Mouse (Mus musculus): ENCODE measurements at regions not wholly inside any gene's neighbourhood (a gene's known extent, or its start where the extent isn't known, plus 50 kb on each side); places are given as distances from the start of the nearest gene placed in this dataset.

DNA sequence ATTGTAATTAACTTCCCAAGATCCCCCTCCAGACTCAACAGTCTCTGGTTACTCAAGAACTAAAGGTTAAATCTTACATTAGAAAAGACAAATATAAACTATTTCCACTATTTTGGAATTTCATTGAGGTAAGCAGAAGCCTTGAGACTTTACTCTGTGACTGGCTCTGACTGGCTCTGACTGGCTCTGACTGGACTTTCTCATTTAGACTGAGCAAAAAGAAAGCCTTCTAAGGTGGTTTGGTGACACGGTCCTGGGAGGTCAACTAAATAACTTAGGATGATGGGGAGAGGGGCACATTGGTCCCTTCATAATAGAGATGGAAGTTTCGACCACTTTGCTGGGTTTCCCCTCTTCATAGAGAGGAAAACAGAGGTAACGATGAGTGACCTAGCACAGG lies 243.3 kb upstream of the Nfe2l3 start:
- no peak for DNase-seq

DNA sequence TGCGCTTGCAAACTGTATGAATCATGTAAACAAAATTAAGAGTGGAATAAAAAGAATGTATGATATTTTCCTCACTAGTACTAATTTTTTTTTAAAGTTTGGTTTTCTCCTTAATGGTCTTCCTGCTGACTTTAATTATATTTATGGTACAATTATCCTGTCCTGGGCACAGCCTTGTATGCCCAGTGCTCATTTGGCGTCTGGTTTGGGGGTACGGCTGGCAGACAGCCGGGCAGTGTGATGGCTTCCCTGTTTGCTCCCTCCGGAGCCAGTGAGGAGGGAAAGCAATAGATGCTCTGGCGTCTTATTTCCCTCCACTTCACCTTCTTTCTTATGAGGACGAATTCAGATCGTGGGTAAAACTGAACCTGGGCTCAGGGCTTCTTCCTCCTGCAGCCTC lies 239.6 kb upstream of the Nfe2l3 start:
- no peak for DNase-seq

DNA sequence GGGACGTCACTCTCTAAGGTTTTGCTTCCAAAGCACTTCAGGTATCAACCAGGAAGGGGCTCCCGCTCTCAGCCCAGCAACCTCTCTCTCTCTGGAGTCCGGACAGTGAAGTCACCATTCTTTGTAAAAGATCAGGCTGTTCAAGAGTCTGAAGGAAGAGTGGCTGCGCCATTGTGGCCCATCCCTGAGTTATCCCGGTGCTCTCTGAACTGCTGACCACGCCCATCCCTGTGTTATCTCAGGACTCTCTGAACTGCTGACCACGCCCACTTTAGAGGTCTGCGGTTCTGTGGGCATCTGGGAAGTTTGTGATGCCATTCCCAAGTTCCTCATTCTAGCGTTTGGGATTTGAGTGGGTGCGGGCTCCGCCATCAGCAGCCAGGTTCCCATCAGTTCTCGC lies 239.1 kb upstream of the Nfe2l3 start:
- DNase-seq: no peak

DNA sequence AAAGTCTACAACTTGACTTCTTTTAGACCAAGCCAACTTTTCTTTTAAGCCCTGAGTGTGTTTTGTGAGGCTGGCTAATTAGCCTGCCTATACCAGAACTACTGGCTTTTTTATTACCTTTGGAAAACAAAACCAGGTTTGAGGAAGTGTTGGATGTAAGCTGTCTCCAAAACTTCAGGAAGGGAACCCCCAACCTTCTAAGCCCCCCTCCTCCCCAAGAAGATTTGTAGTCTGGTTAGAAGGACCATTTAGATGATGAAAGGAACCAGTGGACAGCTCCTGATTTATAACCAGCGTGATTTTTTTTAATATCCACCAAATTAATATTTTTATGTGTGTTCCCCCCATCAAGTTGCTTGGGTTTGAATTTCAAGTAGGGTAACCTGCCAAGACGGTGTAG lies 236.1 kb upstream of the Nfe2l3 start:
- DNase-seq: no peak

DNA sequence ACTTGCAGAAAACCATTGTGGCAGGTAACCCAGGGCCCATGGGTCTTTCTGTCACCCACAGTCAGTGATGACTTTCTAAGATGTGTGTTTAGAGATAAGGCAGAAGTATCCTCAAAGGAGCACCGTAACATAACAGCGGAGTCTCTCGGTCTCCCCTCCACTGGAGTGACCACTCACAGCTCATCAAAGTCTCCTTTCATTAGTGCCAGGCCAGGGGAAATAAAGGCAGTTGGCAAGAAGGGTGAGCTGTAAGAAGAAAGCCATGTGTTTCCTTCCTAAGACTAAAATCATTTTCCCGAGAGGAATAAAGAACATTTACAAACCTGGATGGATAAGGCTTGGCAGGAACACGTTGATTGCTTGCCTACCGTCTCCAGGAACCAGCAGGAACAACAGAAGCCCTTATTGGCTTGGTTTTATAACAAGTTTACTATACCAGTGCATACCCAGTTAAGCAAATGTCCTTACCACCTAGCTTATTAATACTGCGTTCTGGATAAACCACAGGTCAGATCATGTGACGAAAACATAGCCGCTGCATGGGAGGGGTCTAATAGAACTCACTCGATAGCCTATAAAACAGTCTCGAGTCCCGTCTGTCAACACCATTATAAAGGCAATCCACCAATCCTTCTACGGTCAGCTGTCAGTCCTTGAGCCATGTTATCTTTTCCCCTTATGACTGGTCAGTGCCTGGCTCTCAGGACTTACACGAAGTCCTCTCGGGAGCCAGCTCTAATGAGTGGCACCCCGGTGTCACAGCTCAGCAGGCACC lies 235.3 kb upstream of the Nfe2l3 start:
- DNase-seq: no peak

DNA sequence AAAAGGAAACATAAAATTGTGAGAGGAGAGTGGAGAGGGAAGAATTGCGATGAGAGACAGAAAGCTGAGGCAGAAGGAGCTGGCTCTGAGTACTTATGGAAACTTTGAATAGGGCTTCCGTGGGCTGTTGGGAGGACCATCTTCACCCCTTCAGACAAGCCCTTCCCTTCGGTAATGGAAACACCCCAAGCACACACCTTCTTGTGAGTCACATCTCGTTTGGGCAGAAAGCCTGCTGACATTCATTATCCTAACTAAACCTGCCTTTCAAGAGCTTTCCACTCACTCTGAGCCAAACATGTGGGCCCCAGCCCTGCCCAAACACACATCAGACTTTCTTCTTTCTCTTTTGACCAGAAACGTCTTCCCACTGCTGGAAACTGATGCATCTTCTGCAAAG lies 232.3 kb upstream of the Nfe2l3 start:
- DNase-seq: no peak

DNA sequence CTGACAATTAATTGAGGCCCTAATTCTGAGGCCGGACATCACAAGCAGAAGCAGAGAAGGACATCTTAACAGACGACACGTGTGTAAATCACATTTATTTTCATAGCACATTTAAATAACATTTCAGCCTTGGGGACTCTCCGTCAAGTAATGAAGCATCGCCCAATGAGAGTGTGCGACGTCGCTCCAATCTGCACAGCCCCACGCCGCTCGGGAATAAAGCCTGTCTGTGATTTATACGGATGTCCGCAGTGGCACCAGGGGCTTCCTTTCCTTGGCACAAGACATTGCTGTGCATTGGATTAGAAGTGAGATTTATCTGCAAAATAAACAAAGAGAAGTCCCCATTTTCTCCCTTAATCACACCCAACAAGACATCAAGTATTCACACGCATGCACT lies 231.6 kb upstream of the Nfe2l3 start:
- DNase-seq: no peak

DNA sequence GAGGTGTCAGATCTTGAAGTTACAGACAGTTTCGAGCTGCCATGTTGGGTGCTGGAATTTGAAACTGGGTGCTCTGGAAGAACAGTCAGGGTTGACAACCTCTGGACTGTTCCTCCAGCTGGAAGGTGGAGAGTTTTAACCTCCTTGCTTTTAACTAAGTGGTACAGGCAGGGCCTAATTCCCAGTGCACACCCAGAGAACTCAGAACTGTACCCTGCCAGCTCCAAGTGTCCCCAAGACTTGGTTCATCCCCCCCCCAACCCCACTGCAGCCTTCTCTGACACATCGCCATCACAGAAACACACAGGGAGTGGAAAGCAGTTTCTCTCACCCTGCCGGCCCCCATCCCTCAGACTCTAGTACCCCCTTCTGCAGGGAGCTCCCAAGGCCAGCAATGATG lies 228.2 kb upstream of the Nfe2l3 start:
- DNase-seq: no peak

DNA sequence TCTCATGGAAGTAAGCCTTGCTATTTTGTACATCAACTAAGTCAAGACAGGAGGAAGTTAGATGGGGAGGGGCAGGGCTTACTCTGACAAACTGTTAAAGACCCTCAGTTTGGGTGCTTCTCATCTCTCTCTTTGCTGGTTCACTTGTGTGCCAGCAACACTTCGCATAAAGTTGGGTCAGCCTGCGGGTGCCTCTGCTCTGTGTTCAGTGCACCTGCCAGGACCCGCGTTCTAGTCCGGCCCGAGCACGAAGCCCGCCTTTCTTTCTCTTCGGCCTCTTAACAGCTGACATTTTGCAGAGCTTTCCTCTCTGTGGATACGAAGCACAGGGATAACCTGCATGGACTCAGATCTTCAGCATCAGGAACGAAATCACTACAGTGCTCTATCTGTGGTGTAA lies 227.1 kb upstream of the Nfe2l3 start:
- no peak for DNase-seq

DNA sequence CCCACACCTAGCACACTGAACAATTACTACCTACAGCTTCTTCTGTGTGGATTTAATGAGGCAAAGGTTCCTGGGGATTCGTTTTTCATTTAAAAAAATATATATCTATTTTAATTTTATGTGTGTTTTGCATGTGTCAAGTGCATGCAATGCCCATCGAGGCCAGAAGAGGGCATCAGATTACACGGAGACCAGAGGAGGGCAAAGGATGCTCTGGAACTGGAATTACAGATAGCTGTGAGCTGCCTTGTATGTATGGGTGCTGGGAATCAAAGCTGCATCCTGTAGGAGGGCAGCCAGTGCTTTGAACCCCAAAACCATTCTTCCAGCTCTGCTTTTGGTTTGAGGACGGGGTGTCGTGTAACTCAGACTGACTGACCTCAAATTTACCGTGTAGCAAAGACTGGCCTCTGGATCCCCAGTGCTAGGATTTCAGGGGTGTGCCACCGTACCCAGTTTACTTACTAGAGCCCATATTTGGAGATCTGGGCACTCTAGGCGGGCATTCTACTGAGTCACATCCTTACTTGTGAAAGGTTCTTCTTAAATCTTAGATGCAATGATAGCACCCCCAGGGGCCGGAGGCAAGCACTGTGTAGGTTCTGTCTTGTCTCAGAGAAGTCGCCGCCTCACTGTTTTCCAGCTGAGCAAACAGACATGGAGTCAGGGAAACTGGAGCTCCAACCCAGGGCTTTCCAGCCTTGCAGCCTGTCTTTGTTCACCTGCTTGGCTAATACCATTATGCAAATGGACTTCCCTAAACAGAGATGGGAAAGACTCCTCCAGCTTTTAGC lies 225.6 kb upstream of the Nfe2l3 start:
- peak; percentile 67 for DNase-seq

DNA sequence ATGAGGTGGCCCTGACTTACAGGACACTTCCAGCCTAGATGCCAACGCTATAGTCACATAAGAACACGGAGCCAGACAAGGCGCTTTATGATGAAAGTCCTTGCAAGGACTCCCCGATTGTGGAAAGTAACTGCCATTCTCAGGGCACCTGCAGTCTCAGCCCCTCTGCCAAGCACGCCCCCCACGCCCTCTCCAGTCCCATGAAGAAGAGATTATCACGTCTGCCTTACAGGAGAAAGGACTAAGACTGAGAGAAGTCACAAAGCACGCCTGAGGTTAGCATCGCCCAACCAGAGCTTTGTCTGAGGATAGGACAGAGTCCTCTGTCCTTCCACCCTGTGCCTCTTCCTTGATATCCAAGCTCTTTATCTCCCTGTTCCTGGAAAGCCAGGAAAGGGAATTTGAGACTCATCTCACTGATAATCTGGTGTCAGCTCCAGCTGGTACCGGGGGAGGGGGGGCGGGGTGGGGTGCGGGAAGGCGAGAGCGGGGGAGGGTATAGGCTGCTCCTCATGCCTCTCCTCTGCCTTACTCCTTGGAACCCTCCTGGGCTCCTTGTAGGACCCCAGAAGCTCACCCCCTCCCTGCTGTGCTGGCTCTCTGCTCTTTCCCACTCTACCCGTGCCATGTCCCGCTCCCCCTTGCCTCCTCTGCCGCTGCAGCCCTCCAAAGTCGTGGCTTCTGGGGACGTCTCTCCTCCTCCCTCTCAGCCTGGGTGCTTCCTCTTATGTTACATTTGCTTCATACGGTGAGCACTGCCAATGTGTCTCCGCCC lies 224.7 kb upstream of the Nfe2l3 start:
- no peak for DNase-seq

DNA sequence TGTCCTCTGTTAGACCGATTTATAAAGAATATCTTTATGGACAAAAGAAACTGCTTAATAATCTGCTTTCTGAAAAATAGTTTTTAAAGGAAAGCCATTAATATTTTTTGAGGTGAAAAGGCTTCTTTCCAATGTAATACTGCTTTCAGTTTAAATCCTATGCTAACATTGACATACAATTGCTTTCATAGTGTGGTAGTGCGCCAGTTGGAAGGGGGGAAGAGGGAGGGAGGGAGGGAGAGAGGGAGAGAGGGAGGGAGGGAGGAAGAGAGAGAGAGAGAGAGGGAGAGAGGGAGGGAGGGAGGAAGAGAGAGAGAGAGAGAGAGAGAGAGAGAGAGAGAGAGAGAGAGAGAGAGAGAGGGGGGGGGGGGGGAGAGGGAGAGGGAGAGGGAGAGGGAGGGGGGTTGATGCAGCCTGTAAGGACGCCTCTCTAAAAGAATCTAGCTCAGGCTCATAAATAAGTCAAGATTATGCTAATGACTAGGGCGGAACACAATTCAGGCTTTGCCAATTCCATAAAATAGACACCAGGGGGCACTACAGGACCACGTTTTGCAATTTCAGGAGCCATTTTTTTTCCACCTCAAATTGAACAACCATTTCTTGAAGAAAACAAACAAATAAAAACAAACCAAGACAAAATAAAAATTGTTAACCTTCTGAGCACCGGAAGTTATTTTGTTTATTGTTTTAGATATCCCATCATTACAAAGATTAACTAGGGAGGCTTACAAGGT lies 223.6 kb upstream of the Nfe2l3 start:
- DNase-seq: peak; percentile 59

DNA sequence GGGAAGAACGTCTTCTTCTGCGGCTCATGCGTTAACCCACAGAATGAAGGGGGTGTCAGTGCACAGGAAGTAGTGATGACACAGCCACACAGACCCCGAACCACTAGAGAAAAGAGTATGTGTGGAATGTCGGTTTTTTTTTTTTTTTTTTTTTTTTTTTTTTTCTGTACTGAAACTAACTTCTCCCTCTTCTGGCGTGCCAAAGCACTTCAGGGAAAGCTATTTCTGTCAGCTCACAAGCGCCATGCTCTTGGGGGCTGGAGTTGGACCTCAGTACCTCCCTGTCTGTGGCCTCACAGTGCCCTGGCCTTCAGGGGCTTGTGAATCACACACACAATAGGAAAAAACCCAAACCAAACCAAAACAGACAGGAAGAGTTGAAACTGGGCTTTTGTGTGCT lies 221.1 kb upstream of the Nfe2l3 start:
- no peak for DNase-seq

DNA sequence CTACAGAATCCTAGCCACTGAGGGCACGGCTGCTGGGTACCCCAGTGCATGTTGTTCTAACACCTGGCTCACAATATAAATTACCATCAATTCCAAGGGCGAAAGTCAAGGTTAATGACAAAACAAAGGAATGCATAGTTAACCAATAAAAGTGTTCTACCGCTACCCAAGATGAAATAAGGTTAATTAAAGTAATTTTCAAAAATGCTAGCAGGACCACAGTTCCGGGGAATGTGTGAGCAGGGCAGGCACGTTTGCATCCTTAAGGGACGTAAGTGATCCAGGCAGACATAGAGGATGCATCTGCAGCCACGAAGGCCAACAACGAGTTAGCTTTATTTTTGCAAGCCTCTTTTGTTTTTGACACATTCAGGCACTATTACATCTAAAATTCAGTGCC lies 220.3 kb upstream of the Nfe2l3 start:
- DNase-seq: no peak

DNA sequence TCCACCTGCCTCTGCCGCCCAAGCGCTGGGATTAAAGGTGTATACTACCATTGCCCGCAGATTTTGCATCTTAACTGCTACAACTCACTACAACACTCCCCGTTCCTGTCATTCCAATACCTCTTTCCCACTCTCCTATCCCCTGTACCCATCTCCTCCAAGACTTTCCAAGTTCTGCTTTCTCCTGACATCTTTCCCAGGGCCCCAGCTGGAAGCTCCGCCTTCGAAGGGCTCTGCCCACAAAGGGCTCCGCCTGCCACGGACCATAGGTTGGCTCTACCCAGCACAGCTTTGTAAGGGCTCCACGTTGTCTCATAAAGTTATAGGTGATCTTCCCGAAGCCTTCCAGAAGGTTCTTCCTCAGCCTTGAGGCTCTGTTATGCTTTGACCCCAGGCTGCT lies 217.1 kb upstream of the Nfe2l3 start:
- DNase-seq: no peak

DNA sequence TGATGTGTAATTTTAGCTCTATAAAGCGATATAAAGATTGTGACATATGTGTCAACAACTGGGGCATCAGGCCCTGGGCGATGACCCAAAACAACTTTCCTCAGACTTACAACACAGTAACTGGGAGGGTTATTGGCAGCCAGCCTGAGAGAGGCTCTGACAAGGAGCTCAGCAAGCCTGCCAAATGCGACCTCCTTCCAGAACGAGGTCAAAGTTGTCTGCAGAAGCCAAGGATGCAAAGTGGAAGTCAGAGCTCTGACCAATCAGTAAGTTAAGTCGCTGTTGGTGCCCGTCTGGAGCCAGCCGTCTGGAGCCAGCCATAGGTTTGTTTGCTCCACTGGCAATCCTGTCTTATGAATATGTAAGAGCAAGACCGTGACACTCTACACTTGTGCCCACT lies 216.0 kb upstream of the Nfe2l3 start:
- no peak for DNase-seq

DNA sequence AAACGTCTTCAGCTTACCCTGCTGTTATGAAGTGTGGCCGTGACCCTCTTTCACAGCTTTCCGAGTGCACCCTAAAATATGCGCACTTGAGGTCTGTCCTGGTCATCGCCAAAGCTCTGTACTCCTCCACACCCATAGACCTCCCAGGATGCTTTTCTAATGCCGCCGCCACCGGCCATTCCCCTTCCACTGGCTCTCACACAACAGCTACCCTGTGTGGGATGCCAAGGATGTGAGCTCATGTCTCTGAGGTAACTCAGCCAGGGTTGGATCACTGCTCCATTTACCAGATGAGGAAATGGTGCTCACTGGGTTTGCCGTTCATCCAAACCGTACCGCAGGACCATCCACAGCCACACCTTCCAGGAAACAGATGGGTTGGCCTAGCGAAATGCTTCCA lies 212.8 kb upstream of the Nfe2l3 start:
- DNase-seq: no peak

DNA sequence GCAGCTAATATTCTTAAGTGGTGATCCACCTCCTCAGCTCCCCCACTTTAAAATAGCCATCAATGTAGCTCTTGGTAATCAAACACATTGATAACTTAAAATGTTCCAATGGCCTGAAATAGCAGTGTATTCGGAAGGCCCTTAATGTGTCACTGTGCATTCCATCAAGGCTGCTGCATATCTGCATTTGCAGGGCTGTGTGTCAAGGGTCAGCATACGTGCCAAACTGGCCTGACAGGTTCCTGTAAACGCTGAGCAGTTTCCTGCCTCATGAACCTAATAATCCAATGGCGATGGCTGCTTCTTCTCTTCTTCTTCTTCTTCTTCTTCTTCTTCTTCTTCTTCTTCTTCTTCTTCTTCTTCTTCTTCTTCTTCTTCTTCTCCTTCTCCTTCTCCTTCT lies 211.7 kb upstream of the Nfe2l3 start:
- no peak for DNase-seq

DNA sequence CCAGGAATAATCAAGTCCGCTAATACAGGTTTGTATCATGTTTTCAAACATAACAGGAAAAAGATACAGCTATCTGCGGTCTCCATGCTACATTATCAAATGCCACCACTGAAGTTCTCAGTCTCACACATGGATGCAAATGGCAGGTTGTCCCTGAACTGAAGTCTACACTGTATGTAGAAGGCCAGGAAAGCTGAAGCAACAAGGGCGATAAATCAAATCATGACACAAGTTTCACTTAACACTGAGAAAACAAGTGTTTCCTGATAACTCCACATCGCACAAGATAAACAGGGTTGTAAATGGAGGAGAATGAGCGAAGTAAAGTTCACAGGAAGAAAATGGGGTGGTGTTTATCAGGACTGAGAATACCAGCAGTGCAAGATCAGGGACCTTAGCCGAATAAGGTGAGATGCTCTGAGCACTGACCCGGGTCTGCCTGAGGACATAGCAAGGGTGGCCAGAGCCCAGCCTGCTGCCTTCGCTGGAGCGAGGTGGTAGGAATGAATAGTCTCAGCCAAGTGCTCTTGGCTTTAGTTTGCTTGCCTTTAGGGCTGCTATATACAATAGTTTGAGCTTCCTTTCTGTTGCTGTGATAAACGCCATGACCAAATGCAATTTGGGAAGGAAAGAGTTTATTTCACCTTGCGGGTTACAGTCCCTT lies 196.3 kb upstream of the Nfe2l3 start:
- DNase-seq: no peak

DNA sequence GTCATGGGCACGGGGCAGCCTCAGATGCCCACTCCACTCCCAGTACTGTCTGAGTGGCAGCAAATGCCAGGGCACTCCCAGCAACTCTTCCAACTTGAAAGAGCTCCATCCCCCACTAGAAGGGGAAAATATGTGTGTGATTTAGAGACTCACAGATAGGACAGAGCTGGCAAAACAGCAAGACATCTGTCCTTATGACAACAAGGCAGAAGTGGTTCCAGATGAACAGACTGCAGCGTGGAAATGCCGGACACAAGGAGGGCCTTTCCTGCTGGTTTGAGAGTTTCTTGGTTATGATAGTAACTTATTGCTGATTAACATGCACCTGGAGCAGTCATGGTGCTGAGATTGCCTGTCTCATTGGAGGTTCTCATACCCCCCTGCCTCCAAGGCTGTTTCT lies 192.4 kb upstream of the Nfe2l3 start:
- DNase-seq: no peak

DNA sequence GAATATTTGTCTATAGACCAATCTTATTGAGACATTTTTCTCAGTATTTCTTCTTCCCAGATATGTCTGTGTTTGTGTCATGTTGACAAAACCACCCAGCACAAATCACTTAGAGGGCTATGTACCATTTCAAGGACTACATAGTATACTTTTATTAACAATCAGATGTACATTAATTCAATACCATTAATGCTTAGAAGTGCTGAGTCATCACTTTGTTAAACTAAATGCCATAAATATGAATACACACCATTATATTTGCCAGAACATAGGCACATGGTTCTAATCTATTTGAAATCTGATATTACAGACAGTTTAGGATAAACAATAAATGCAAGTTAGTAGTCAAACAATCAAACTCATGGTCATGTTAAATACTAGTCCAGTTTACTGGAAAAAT lies 182.2 kb upstream of the Nfe2l3 start:
- no peak for DNase-seq

DNA sequence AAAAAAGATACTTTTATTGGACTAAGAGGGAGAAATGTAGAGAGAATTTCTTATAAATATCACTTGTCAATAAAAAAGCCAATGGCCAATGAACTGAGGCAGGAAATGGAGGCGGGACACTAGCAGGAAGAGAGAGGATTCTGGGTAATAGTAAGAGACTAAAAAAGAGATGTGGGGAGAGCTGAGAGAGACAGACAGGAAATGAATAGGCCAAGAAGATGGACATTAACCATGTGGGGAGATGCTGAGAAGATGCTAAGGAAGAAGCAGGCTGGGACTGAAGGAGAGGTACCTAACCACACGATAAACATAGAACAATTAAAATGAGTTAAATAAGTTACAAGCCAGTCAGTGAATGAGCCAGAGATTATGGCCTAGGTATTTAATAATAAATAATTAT lies 181.0 kb upstream of the Nfe2l3 start:
- no peak for DNase-seq

DNA sequence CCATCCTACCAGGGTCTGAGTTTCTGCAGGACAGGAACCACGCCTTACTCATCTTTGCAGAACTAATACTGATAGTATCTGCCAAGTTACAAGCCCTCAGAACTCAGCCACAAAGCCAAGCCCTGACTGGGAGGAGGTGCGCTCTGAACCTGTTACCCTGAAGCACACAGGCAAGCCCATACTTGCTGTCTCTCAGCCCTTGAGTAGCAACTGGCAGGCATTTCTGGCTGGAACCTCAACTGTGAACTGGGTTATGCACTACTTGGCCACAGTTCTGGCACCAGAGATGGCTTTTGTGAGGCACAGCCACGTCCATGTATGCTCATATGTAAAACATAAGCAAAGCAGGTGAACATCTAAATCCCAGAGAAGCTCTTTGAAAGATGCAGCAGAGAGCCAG lies 179.7 kb upstream of the Nfe2l3 start:
- DNase-seq: no peak

Measured in thymus, postnatal 14 days (tissue).